Mouse (Mus musculus) telencephalon, adult 2 months (tissue): ENCODE results near the gene Mrpl51.

Experiments
- DNase-seq: peaks from one replicate; pipeline ENCODE4 v3.0.0-alpha.2; 2011; ENCODE audit warnings: low read depth, low spot score

The Mrpl51 gene

DNA sequence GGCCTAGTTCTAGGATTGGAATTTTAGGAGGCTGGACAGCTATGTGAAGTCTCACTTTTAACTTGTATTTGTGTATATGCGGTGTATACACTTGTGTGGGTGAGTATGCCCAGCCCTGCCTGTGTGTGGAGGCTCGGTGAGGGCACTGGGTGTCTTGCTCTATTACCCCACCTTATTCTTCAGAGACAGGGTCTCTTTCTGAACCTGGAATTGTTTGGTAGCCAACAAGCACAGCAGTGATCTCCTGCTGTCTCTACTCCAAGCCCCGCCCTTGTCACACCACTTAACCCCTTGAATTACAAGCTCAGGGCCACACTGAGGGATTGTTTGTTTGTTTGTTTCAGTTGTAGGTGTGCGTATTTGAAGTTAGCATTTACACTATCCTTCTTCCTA, 40.4 kb downstream of the Mrpl51 start:
- DNase-seq: no peak

DNA sequence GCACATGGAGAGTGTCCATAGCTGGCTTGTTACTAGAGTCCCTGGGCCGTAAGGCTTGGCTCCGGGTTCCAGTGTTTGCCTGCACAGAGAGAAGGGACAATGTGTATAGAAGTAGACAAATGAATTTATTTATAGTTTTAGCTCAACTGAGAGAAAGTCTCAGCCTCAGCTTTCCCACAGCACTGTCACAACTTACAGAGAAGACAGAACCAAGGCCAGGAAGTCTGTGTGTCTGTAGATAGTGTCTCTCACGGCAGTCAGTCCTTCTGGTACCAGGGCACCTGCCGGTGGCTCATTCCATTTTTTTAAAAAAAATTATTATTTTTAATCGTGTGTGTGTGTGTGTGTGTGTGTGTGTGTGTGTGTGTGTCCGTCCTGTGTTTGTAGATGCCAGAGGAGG, 40.9 kb downstream of the Mrpl51 start:
- DNase-seq: no peak

DNA sequence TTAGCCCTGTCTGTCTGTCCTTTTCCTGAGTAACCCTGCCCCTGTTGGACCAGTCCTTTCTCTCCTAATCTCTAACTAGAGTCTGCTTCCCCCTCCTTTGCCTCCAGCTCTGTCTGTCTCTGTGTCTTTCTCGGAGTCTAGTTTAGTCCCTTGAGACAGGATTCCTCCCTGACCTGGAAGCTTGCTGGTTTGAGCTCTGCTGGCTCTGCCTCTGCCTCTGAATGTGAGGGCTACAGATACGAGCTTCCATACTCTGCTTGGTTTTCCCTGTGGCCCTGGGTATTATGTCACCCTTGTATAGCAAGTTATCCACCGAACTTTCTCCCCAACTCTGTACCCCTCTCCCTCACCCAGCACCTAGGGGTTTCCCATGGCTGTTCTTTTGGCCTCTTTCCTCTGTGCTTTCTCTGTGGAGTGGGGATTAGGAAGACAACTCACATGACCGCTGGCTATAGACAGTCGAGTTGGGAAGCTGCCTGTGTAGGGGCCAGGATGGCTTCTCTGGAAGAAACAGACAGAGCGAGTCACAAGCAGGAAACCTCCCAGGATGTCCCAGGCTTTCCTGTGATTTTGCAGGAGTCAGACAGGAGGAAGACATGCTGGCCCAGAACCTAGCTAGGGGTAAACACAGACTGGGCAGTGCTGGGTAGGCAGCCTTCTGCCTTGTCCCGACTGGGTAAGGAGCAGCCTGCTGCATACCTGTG, 42.4 kb downstream of the Mrpl51 start:
- DNase-seq: no peak

DNA sequence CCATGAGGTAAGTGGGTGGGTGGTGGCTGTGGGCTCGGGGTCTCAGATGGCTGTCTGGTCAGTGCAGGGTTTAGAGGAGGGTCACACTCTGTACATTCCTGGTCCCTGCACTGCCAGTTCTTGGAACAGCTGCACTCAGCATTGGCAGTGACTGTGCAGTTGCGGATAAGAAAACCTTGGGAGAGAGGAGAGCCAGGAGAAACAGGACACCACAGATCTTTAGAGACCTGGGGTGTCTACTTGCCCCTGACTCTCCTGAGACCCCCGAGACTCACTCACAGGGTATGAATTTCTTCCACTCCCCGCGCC, 42.9 kb downstream of the Mrpl51 start:
- no peak for DNase-seq

DNA sequence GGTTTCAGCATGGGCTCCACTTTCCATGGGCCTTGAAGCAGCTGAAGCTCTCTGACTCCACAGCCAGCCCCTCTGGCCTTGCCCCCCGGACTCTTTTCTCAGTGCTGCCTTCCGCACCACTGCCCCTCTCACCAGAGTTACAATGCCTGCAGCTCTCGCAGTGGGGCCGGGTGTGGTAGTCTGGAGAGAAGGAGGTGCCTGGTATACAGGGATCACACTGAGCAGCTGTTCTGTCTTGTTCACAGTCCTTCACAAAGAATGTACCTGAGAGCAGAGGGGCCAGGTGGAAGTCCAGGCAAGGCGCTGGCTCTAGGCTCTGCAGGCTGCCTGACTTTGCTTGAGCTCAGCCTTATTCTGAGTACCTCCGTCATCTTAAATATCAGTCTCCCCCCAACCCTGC, 44.7 kb downstream of the Mrpl51 start:
- DNase-seq: no peak

DNA sequence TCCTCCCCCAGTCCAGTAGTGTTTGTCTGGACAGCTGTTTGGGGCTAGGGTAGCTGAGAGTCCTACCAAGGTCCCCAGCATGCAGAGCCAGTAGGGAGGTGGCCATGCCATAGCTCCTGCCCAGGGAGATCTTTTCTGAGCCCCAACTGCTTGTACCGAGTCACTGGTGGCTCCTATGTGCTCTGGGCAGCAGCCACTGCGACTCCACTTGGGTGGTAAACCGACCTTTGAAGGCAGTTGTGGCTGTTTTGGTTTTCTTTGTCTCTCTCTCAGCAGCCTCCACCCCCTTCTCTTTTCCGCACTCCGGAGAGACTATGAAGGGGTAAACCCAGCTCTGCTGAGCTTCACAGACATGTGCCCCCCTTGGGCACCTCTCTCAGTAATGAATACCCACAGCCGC, 45.2 kb downstream of the Mrpl51 start, which contains the start of gene Cd27:
Cd27 (minus strand) TSS at position 229 of the 400 bp plus-strand sequence.
- DNase-seq: no peak

DNA sequence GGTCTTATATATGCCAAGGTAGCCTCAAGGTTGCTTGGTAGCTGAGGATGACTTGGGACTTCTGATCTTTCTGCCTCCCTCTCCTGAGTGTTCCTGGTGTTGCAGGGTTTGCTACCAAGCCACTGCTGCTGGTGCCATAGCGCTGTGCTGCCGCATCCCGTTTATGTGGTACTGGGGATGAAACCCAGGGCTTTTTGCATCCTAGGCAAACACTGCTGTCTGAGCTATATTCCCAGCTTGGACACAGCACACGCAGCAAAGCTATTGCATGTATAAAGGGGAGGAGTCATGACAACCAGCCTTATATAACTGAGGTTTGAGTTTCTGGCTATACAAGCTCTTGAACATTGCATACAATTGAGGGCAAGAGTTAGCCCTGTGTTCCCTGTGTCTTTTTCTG, 45.8 kb downstream of the Mrpl51 start:
- no peak for DNase-seq

DNA sequence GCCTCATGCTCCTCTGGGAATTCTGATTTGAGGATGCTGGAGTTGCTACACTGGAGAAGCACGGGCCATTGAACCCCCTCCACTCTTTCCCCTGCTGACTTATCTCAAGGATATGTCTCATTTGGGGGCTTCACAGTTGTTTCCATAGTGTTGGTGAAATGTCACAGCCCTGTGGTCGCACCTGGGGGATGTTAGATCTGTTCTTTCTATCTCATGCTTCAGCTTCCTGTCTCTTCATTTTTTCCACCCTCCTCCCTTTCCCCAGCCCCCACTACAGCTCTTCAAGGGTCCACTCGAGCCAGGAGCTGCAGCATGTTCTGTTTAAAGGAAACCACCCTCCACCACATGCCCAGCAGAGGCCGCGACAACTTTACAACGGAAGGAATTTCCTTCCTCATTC, 46.8 kb downstream of the Mrpl51 start:
- DNase-seq: no peak

DNA sequence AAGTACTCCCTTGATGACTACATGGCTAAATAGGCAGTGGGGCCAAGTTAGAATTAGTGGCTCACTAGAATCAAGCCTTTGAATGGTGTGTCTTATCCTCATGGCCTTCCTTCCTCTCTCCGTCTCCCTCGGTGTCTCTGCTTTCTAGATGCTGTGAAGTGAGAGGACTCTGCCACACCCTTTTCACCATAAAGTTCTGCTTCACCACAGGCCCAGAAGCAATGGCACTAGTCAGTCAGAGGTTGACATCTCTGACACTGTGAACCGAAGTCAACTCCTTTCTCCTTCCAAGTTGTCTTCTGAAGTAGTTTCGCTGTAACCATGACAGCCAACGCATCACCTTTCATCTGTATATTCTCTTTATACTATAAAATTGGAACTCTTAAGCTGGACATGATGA, 47.9 kb downstream of the Mrpl51 start:
- no peak for DNase-seq

DNA sequence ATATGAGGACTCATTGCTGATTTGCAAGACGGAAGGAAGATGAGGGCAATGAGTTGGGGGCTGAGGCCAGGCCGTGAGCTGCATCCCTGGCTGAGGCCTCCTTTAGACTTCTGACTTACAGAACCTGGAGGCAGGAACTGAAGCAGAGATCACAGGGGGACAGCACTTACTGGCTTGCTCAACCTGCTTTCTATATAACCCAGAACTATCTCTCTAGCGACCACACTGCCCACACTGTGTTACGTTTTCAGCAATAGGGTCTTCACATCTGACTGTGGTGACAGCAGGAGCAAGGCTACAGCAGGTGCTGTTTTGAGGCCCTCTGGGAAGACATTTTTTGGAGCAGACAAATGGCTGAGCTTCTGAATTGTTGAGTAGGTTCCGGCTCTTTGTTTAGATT, 49.0 kb downstream of the Mrpl51 start:
- no peak for DNase-seq

DNA sequence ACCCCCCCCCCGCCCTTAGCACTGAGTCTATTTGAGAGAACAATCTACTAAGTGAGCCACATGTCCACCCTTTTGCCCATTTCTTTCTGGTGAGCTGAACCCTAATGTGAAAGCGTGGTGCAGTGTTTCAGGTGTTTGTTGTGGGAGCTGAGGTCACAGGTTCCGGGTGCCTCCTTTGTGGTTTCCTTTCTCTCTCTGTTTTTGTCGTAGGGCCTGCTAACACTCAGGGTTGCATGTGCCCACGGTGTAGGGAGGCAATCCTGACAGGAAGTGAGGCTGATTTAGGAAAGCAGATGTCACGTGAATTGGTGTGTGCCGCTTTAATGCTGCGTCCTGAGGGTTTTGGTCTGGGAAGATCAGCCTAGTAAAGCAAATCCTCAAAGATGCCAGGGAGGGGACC, 50.0 kb downstream of the Mrpl51 start:
- no peak for DNase-seq

DNA sequence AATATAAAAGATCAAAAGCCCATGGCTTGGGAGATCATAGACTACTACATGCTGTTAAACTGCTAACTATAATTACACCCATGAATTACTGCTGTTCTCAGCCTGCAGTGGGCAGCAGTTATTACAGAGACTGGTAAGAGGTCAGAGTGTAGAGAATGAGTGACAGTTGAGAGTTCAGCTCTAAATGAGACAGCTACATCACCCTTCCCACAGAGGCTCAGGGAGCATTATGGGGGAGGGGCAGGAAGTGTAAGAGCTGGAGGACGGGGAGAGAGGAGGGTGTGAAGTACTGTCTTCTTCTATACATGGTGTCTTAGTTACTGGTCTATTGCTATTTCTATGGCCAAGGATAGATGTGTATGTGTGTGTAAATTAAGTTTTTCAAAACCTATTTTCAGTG, 53.0 kb downstream of the Mrpl51 start:
- no peak for DNase-seq
